Mouse (Mus musculus) liver, embryonic 11.5 days (tissue): ENCODE data around the gene Rcan2. TPM values are rescaled to one million over a fixed set of nuclear protein-coding genes. Genes with fewer than 3 reads are reported as not detected.

Experiments used
- ATAC-seq: fragments of 200-750 bp; cut with Nextera tagmentation; replicated peaks from 2 replicates; pipeline ENCODE4 v1.8.0; 2017; ENCODE audit warnings: moderate number of reproducible peaks, mild to moderate bottlenecking, moderate TSS enrichment, moderate library complexity; ENCODE audit not compliant: low FRiP score
- DNase-seq: peaks from one replicate; pipeline ENCODE4 v3.0.0-alpha.2; 2017; ENCODE audit warnings: low spot score
- H3K27ac ChIP-seq: fragments of 300-500 bp; sonication (generic); 2 replicates; pipeline ENCODE4 v1.5.1; 2014; ENCODE audit warnings: mild to moderate bottlenecking, low read depth, low read length, control low read depth
- H3K27me3 ChIP-seq: fragments of 300-500 bp; sonication (generic); replicated peaks from 2 replicates; pipeline ENCODE4 v1.6.1; 2014; ENCODE audit warnings: low read length, mixed read lengths; ENCODE audit not compliant: control insufficient read depth, insufficient read depth
- H3K36me3 ChIP-seq: fragments of 300-500 bp; sonication (generic); 2 replicates; pipeline ENCODE4 v1.6.1; 2014; ENCODE audit warnings: mild to moderate bottlenecking, low read length, moderate library complexity, mixed read lengths; ENCODE audit not compliant: control insufficient read depth, insufficient read depth
- H3K4me1 ChIP-seq: fragments of 300-500 bp; sonication (generic); replicated peaks from 2 replicates; pipeline ENCODE4 v1.6.1; 2014; ENCODE audit warnings: low read length, mixed read lengths; ENCODE audit not compliant: control insufficient read depth, insufficient read depth
- H3K4me2 ChIP-seq: fragments of 300-500 bp; sonication (generic); 2 replicates; pipeline ENCODE4 v1.6.1; 2014; ENCODE audit warnings: mild to moderate bottlenecking, control low read depth, moderate library complexity
- H3K4me3 ChIP-seq: fragments of 300-500 bp; sonication (generic); 2 replicates; pipeline ENCODE4 v1.5.1; 2014; ENCODE audit warnings: low read depth, low read length, control low read depth
- H3K9ac ChIP-seq: fragments of 300-500 bp; sonication (generic); 2 replicates; pipeline ENCODE4 v1.6.1; 2014; ENCODE audit warnings: low read depth, low read length, control low read depth
- H3K9me3 ChIP-seq: fragments of 300-500 bp; sonication (generic); 2 replicates; pipeline ENCODE4 v1.6.1; 2016; ENCODE audit warnings: low read length, inconsistent platforms, mixed read lengths; ENCODE audit not compliant: control insufficient read depth
- WGBS: fragments of 180-500 bp; shearing (Covaris S2); extraction: QIAGEN DNeasy Blood & Tissue Kit; methylation state at CpG from one replicate; pipeline ENCODE4 v1.1.7; 2014; 5-methylcytosine and 5-hydroxymethylcytosine counted together
- polyA plus RNA-seq: library from polyadenylated mRNA; unstranded; fragments of >200 nt; fragmentation: Nextera tagmentation; extraction: Ambion mirVana; gene quantifications from 2 replicates; pipeline ENCODE4 v1.2.1, GENCODE M21; 2014

Gene Rcan2
- polyA plus RNA-seq, 1 experiment from 2014 or later = 3.4 TPM

DNA sequence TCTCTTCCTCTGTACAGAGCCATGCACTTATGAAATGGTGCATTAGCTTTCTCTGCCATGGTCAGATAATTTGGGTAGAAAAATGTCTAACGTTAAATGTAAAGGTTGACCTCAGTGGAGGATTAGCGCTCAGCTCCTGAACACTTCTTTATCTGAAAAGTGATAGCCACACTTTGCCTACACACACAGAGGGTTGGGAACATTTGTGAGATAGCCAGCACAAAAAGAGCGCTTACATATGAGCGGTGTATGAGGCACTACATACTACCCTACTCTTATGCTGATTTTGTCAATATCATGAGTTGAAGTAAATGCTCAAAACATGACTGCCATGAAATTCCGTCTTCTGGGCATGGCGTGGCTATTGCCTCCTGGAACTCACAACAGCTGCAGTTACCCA is 196.9 kb downstream of the Rcan2 start:
- no peaks in the 10 kb centered on the region for H3K27me3 ChIP-seq
- H3K9ac ChIP-seq = no peak overlapping the region
- peak; percentile 68; the same call in 1 of the 2 replicates for ATAC-seq
- 63% methylated on average over 6 of the region's 6 CpGs for WGBS
- DNase-seq = no peak
- peak overlapping the region; percentile 41 for H3K4me2 ChIP-seq
- no peak overlapping the region for H3K27ac ChIP-seq
- 0 out of 2 replicates have a peak, but pooled peaks cover 2% of the 10 kb centered on the region for H3K4me1 ChIP-seq
- H3K9me3 ChIP-seq = no peaks in the 10 kb centered on the region
- H3K4me3 ChIP-seq = no peak overlapping the region
- H3K36me3 ChIP-seq = no peaks in the 10 kb centered on the region

DNA sequence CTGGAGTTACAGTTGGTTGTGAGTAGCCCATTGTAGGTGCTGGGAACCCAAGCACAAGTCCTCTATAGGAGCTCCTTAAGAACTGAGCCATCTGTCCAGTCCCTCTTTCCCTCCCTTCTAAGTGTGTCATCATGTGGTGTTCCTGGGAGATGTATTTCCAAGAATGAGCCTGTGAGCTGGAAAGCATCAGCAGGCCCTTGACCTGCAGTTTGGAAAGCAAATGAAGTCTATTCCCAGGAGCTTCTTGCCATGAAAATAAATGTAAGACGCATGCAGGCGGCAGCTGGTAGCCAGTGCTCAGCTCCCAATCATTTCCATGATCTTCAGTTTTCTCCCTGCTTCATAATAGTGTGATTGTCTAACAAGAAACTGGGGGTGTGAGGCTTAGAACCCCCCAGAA is 203.2 kb downstream of the Rcan2 start:
- WGBS = 91% methylated on average over 2 of the region's 2 CpGs
- no peak for ATAC-seq

DNA sequence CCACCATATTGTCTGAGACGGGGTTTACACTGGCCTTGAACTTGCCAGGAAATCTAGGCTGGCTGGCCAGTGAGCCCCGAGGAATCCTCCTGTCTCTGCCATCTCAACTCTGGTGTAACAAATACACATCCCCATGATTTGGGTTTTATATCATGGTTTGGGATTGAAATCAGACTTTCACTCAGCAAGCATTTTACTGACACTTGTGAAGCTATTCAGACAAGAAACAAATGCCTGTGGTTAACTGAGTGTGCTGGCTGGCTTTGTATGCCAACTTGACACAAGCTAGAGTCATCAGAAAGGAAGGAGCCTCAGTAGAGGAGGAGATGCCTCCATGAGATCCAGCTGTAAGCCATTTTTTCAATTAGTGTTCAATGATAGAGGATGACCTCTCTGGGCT is 206.3 kb downstream of the Rcan2 start:
- no peaks in the 10 kb centered on the region for H3K4me1 ChIP-seq
- H3K4me3 ChIP-seq = no peak overlapping the region
- no peaks in the 10 kb centered on the region for H3K9me3 ChIP-seq
- DNase-seq (no peak), ATAC-seq (no peak)
- WGBS = 77% methylated on average over 2 of the region's 2 CpGs
- H3K27me3 ChIP-seq = no peaks in the 10 kb centered on the region
- no peaks in the 10 kb centered on the region for H3K36me3 ChIP-seq
- H3K4me2 ChIP-seq = no peak overlapping the region
- H3K27ac ChIP-seq = no peak overlapping the region
- H3K9ac ChIP-seq = no peak overlapping the region

More for the DNA sequence above, 203.2 kb downstream of the Rcan2 start:
- DNase-seq = no peak
- Histone ChIP-seq H3K9ac (no peak overlapping the region), H3K27me3 (no peaks in the 10 kb centered on the region), H3K36me3 (no peaks in the 10 kb centered on the region), H3K9me3 (no peaks in the 10 kb centered on the region), H3K4me3 (no peak overlapping the region), H3K4me1 (no peaks in the 10 kb centered on the region), H3K4me2 (no peak overlapping the region), H3K27ac (no peak overlapping the region)

DNA sequence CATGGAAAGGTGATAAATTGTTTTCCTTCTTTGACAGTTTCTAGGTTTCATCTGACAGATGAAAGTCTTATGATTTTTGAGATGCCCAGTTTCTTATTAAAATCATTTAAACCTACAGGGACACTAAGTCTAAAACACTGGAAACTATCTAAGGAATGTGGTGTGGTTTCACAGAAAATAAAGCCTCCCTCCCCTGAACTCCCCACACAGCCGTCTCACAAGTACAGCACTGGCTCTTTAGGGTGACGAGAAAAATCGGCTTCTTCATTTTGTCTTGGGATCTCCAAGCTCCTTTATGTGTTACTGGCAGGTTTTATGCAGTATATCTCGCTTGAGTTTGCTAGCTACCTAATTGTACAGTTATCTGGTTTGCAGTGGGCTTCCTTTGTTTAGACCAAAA is 210.8 kb downstream of the Rcan2 start:
- WGBS = 64% methylated on average over 4 of the region's 4 CpGs
- Histone ChIP-seq H3K4me2 (no peak overlapping the region), H3K36me3 (no peaks in the 10 kb centered on the region), H3K27me3 (no peaks in the 10 kb centered on the region), H3K27ac (no peak overlapping the region), H3K9ac (no peak overlapping the region), H3K4me1 (no peaks in the 10 kb centered on the region), H3K4me3 (no peak overlapping the region), H3K9me3 (no peaks in the 10 kb centered on the region)
- ATAC-seq = no peak
- no peak for DNase-seq

DNA sequence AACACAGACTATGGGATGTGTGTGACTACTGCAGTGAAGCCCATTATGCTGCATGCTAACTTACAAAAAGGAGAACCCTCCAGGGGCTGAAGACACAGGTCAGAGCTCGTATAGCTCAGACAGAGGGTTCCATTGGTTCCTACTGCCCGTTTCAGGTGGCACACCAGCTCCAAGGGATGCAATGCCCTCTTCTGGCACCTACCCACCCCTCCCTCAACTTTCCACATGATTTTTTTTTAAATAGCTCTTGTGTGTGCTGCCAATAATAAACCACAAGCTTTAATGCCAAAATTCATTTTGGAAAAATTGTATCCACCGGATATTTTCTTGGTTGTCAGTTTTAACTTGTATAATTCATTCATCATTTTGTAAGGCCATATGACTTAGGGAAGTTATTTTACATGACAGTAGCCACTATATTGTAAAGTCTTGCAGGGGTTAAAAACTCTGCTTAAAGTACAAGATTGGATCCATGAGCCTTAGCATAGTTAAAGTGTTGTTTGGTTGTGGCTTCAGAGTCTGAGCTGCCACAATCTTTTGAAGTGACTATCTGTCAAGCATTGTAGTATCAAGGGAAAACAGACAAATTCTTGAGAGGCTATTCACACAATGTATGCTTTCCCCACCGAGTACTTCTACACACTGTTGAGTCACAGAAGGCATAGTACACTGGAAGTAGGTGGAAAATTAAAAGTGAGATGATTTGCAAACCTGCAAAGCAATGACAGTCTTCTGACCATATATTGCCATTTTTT is 212.8 kb downstream of the Rcan2 start:
- Histone ChIP-seq H3K27ac (no peak overlapping the region), H3K4me3 (no peak overlapping the region), H3K36me3 (no peaks in the 10 kb centered on the region), H3K4me1 (no peaks in the 10 kb centered on the region), H3K9me3 (no peaks in the 10 kb centered on the region), H3K27me3 (no peaks in the 10 kb centered on the region), H3K4me2 (no peak overlapping the region), H3K9ac (no peak overlapping the region)
- WGBS = 68% methylated on average over 4 of the region's 4 CpGs
- DNase-seq (no peak), ATAC-seq (no peak)

DNA sequence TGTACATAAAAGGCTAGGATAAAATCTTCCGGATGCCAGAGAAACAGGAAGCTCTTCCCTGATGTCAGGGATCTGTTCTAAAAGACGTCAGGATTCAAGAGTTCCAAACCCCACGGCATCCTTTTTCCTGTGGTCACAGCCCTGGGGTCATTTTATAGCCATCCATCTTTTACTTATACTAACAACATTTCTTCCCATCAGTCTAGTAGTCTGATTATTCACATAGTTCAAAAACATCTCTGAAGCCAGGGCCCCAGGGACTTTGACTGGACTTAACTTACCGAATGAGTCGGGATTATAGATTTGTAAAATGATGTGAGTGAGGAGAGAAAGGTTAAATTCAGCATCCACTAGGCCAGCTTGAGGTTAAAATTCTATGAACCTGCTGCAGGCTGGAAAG is 215.2 kb downstream of the Rcan2 start:
- no peaks in the 10 kb centered on the region for H3K9me3 ChIP-seq
- 67% methylated on average over 5 of the region's 5 CpGs for WGBS
- ATAC-seq (no peak), DNase-seq (no peak)
- no peaks in the 10 kb centered on the region for H3K36me3 ChIP-seq
- H3K4me3 ChIP-seq = no peak overlapping the region
- H3K27me3 ChIP-seq = no peaks in the 10 kb centered on the region
- no peak overlapping the region for H3K9ac ChIP-seq
- H3K27ac ChIP-seq = no peak overlapping the region
- no peak overlapping the region for H3K4me2 ChIP-seq
- no peaks in the 10 kb centered on the region for H3K4me1 ChIP-seq

DNA sequence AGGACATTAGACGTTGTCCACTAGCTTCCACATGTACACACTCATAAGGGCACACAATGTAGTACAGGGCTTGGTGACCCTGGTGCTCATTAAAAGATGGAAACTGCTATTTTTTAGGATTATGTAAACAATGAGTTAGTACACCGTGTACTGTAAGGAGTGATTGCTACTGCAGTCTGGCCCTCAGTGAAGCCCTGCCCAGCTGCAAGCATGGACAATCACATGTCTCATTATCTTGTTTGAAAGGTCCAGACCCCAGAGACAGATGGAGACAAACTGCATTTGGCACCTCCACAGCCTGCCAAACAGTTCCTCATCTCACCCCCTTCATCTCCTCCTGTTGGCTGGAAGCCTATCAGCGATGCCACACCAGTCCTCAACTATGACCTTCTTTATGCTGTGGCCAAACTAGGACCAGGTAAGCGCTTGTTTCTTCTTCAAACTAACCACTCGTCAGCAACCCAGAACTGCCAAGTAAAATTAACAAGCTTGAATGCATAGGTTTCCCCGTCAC is 219.6 kb downstream of the Rcan2 start:
- H3K4me3 ChIP-seq = no peak overlapping the region
- H3K4me1 ChIP-seq = no peaks in the 10 kb centered on the region
- no peak for ATAC-seq
- no peak overlapping the region for H3K27ac ChIP-seq
- H3K4me2 ChIP-seq = no peak overlapping the region
- no peak overlapping the region for H3K9ac ChIP-seq
- WGBS = 69% methylated on average over 6 of the region's 6 CpGs
- no peaks in the 10 kb centered on the region for H3K36me3 ChIP-seq
- DNase-seq = no peak
- H3K9me3 ChIP-seq = no peaks in the 10 kb centered on the region
- H3K27me3 ChIP-seq = no peaks in the 10 kb centered on the region

DNA sequence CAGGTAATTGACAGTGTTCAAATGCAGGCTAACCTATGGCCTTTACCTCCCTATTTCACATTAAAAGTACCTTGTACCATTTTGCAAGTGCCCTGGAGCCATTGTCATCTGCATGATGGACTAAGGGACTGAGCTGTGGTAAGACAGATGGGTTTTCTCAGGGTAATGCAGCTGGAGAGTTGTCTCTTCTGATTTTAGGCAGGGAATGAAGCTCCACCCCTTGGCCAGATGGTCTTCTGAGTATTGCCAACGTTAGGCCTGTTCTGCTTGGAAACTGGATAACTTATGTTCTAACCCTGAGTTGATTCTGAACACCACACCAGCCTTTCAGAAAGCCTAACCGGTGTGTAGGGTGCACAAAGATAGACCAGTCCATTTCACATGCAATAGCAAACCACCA is 222.7 kb downstream of the Rcan2 start:
- H3K9ac ChIP-seq = no peak overlapping the region
- no peak for ATAC-seq

DNA sequence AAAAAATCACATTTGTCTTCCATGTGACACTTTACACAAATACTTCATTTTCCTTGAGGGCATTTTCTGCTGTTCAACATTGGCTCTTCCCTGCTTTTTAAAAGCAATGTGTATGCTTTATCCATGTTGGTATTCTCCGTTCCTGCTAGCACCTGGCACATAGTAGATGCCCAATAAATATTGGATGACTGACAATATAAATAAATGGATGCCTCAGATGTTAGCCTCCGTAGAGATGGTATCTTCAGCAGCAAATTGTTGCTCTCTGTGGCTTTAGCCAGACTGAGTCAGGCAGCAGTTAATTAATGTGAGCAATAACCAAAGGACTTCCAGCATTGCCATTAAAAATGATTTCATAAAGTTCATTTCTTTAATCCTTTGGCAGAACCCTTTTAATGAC is 223.9 kb downstream of the Rcan2 start:
- no peak overlapping the region for H3K4me2 ChIP-seq
- H3K36me3 ChIP-seq = no peaks in the 10 kb centered on the region
- DNase-seq (no peak), ATAC-seq (no peak)
- WGBS = 77% methylated on average over 2 of the region's 2 CpGs
- H3K4me3 ChIP-seq = no peak overlapping the region
- H3K4me1 ChIP-seq = no peaks in the 10 kb centered on the region
- H3K9me3 ChIP-seq = no peaks in the 10 kb centered on the region
- H3K9ac ChIP-seq = no peak overlapping the region
- no peak overlapping the region for H3K27ac ChIP-seq
- no peaks in the 10 kb centered on the region for H3K27me3 ChIP-seq

More for the DNA sequence above, 222.7 kb downstream of the Rcan2 start:
- DNase-seq = no peak
- 60% methylated on average over 2 of the region's 2 CpGs for WGBS
- no peaks in the 10 kb centered on the region for H3K36me3 ChIP-seq
- no peak overlapping the region for H3K4me3 ChIP-seq
- no peaks in the 10 kb centered on the region for H3K4me1 ChIP-seq
- H3K27me3 ChIP-seq = no peaks in the 10 kb centered on the region
- H3K27ac ChIP-seq = no peak overlapping the region
- no peaks in the 10 kb centered on the region for H3K9me3 ChIP-seq
- H3K4me2 ChIP-seq = no peak overlapping the region
